Mouse (Mus musculus) retina, adult 2 months (tissue): ENCODE data around the gene Cers6.

Source experiments
- DNase-seq: peaks from one replicate; pipeline ENCODE4 v3.0.0-alpha.2; 2012; ENCODE audit warnings: low read depth, low spot score

Gene Cers6

GRCm38 (mm10) chr2:69150841-69151240 lies 289.6 kb downstream of the Cers6 start:
- peak; percentile 59 for DNase-seq

GRCm38 (mm10) chr2:69155861-69156260 lies 294.6 kb downstream of the Cers6 start:
- no peak for DNase-seq

GRCm38 (mm10) chr2:69156283-69156682 lies 295.0 kb downstream of the Cers6 start:
- no peak for DNase-seq

GRCm38 (mm10) chr2:69158907-69159306 lies 297.7 kb downstream of the Cers6 start:
- no peak for DNase-seq
